Mouse (Mus musculus): ENCODE measurements around the gene Neurod2.

DNA sequence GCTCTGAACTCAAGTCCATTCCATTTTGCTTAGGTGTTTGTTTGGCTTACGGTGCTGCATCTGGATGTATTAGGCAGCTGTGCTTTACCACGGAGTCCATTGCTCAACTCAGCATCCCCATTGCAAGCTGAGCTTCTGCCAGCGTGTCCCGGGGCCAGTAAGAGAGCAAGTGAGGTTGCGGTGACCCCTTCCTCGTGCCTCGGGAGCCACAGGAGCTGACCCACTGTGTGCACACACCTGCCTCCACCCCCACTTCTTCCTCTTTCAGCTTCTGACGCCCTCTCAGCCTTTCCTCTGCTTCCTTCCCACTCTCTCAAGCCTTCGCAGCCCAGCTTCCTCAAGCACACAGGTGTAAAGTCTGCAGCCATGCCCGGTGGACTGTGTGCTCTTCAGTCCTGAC lies 36.8 kb upstream of the Neurod2 start:
- TF ChIP-seq CTCF (IDR thresholded peaks at IDR 0.05; ENCODE audit: low read depth, low read length) (no peak), GATA1 (IDR thresholded peaks at IDR 0.05; ENCODE audit: borderline replicate concordance, low read length) (no peak), GATA2 (IDR thresholded peaks at IDR 0.05; ENCODE audit: borderline replicate concordance, low read depth, low read length) (no peak)
